Mouse (Mus musculus) lung, postnatal 0 days (tissue): ENCODE measurements around the gene Teddm1b.

ENCODE experiments used
- CTCF ChIP-seq: IDR thresholded peaks from 2 replicates; pipeline ENCODE4 v1.5.1; 2016; ENCODE audit warnings: antibody characterized with exemption, mild to moderate bottlenecking
- EP300 ChIP-seq: IDR thresholded peaks from 2 replicates; pipeline ENCODE4 v1.6.1; 2016; ENCODE audit warnings: antibody characterized with exemption, mild to moderate bottlenecking, control low read depth

DNA sequence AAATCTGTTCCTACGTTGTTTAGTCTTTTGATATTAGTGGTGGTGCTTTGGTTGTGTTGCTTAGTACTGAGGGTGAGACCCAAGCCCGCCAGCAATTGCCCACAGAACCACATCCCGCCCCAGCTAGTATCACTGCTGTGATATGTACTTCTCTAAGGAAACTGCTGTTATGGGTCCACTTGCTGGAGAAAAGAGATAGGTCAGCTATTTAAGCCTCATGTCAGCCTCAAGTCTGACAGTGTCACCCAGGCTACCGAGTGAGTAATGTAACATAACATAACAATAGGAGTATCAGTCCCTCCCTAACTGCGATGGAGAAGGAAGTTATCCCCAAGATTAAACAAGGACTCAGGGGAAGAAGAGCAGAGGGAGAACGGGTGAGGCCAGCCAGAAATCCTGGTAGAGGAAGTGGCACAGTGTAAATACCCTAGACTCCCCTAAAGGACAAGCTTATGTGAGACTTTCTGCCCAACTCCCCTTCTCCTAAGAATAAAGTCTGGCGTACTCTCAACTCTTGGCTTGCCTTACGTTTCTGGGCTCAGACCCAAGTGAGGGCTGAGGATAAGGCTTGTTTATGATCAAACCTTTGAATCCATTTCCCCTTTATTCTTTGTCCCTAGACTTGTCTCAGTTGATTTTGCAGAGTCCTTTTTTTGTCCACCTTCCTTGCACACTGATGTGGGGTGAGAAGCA, 20.2 kb downstream of the Teddm1b start:
- no peak for TF ChIP-seq CTCF
- TF ChIP-seq EP300: no peak
